Mouse (Mus musculus) splenic B cell, adult 2 months (primary cell): Measurements from ENCODE around the gene Gm14322.
"Not testable (repeated sequence)": the region's sequence is repeated elsewhere in the genome, so short reads cannot be mapped to it uniquely, and the experiment has no call there.

Source experiments
- DNase-seq: peaks from one replicate; pipeline ENCODE4 v3.0.0-alpha.2; 2011; ENCODE audit warnings: low read depth, low spot score
- H3K27me3 ChIP-seq: 2 replicates; pipeline ENCODE4 v1.6.1; 2012; ENCODE audit warnings: mild to moderate bottlenecking, low read length, moderate library complexity, mixed read lengths; ENCODE audit not compliant: control insufficient read depth, poor library complexity, insufficient read depth, severe bottlenecking
- H3K36me3 ChIP-seq: 2 replicates; pipeline ENCODE4 v1.6.1; 2012; ENCODE audit warnings: mild to moderate bottlenecking, low read length, moderate library complexity, mixed read lengths; ENCODE audit not compliant: control insufficient read depth, poor library complexity, insufficient read depth, severe bottlenecking

Gm14322 gene

DNA sequence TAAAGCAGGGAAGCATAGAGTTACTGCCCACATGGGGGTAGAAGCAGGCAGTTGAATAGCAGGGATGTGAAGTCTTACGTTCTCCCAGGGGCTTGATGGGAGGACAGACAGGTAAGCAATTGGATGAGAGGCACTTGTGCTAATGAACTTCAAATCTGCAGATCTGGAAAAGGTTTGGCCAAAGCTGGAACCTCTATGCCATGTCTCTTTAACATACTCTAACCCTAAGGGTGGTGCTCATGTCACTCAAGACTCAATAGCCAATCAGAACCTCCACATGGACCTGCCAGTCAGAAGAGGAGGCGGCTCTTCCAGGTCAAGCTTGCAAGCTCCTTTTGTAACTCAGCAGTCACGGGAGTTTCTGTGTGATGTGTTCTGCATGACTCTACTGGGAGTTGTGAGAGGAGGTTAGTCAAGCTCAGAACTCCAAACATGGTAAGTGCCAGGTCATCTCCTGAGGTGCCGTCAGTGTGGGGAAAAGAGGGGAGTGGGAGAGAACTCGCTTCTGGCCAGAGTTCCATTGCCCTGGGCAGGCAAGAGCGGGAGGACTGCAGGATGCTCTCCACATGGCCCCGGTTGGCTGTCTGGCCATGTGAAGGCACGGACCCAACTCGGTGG is at the start of gene Gm14322:
TSS of gene Gm14322 (plus strand) at position 348 of the 618 bp plus-strand sequence.
- DNase-seq, H3K27me3 ChIP-seq, H3K36me3 ChIP-seq: not testable (repeated sequence)

GRCm38 (mm10) chr2:177741487-177741886 is 17.6 kb upstream of the Gm14322 start:
- not testable (repeated sequence) for H3K27me3 ChIP-seq, DNase-seq, H3K36me3 ChIP-seq

GRCm38 (mm10) chr2:177787351-177787750 is 28.3 kb downstream of the Gm14322 start:
- H3K36me3 ChIP-seq, H3K27me3 ChIP-seq, DNase-seq: not testable (repeated sequence)

DNA sequence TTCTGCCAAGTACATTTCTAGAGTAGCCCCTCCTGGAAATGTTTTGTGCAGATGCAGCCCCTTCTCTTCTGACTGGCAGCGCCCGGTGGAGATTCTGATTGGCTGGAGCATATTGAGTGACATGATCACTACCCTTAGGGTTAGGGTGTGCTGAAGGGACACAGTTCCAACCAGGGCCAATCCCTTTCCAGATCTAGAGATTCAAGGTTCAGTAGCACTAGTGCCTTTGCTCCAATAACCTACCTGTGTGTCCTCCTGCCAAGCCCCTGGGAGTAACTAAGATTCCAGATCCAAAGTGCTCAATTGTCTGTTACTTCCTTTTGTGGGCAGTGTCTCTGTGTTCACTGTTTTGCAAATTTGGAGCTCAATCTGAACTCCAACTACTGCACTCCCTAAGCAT is 47.1 kb downstream of the Gm14322 start:
- not testable (repeated sequence) for DNase-seq, H3K27me3 ChIP-seq, H3K36me3 ChIP-seq
